15 mouse cellular contexts compared by ENCODE assay signal in genomic region chr1:174536742-174537453, GRCm38 (mm10). TPM values are rescaled to one million over a fixed set of nuclear protein-coding genes. Genes with fewer than 3 reads are reported as not detected.
DNase-seq lines count a peak whose midpoint lies in the region; ATAC-seq and TF ChIP-seq lines count a peak whose summit lies in the region.
"Had no signal": no experiment of that assay in that cellular context is flagged by ENCODE, and none has a peak within 500 bp of the region (broad histone marks: within the 10 kb centered on the region; RNA-seq: fewer than 3 reads in every experiment).

No protein-coding gene starts in this region.

- H3K4me2 ChIP-seq in kidney, embryonic 14.5 days (replicated peaks; ENCODE audit: low read depth, low read length): no peak overlapping the region
- H3K4me2 ChIP-seq in embryonic facial prominence, embryonic 14.5 days (ENCODE audit: low read depth, low read length): no peak overlapping the region
- H3K4me2 ChIP-seq in hindbrain, embryonic 12.5 days (replicated peaks): peak overlapping the region; percentile 16; the same call in 1 of the 2 replicates
- no peak overlapping the region for H3K4me2 ChIP-seq in midbrain, postnatal 0 days (ENCODE audit: low read depth, low read length, poor library complexity, severe bottlenecking)
- H3K4me2 ChIP-seq: liver, embryonic 15.5 days had no signal

- H3K27me3 ChIP-seq in kidney, embryonic 14.5 days (ENCODE audit: control insufficient read depth, insufficient read depth, low read length): no peaks in the 10 kb centered on the region
- H3K27me3 ChIP-seq in embryonic facial prominence, embryonic 14.5 days (replicated peaks; ENCODE audit: control insufficient read depth, insufficient read depth, low read length): no peaks in the 10 kb centered on the region
- H3K27me3 ChIP-seq in hindbrain, embryonic 12.5 days: no peaks in the 10 kb centered on the region
- no peaks in the 10 kb centered on the region for H3K27me3 ChIP-seq in midbrain, postnatal 0 days (ENCODE audit: insufficient read depth, low read length)
- H3K27me3 ChIP-seq: liver, embryonic 15.5 days had no signal

- no peak for TF ChIP-seq CTCF in midbrain, postnatal 0 days (IDR thresholded peaks at IDR 0.05)

- no peaks in the 10 kb centered on the region for H3K36me3 ChIP-seq in kidney, embryonic 14.5 days (ENCODE audit: control insufficient read depth, insufficient read depth, low read length)
- no peaks in the 10 kb centered on the region for H3K36me3 ChIP-seq in embryonic facial prominence, embryonic 14.5 days (ENCODE audit: control insufficient read depth, insufficient read depth, low read length)
- H3K36me3 ChIP-seq in hindbrain, embryonic 12.5 days: no peaks in the 10 kb centered on the region
- H3K36me3 ChIP-seq in midbrain, postnatal 0 days (ENCODE audit: insufficient read depth, low read length): no peaks in the 10 kb centered on the region
- H3K36me3 ChIP-seq: liver, embryonic 15.5 days had no signal

- no peak overlapping the region for H3K27ac ChIP-seq in kidney, embryonic 14.5 days (ENCODE audit: low read depth, low read length)
- no peak overlapping the region for H3K27ac ChIP-seq in embryonic facial prominence, embryonic 14.5 days (replicated peaks; ENCODE audit: low read depth, low read length)
- 0 out of 2 replicates have a peak overlapping the region, but pooled peaks have one; percentile 53 for H3K27ac ChIP-seq in hindbrain, embryonic 12.5 days
- peak overlapping the region; percentile 43; the same call in 1 of the 2 replicates for H3K27ac ChIP-seq in midbrain, postnatal 0 days (ENCODE audit: low read depth, low read length)
- H3K27ac ChIP-seq: liver, embryonic 15.5 days had no signal

- no peaks in the 10 kb centered on the region for H3K4me1 ChIP-seq in kidney, embryonic 14.5 days (ENCODE audit: control insufficient read depth, insufficient read depth, low read length)
- 0 out of 2 replicates have a peak, but pooled peaks cover 4% of the 10 kb centered on the region for H3K4me1 ChIP-seq in embryonic facial prominence, embryonic 14.5 days (ENCODE audit: control insufficient read depth, insufficient read depth, low read length)
- peaks cover 10% of the 10 kb centered on the region for H3K4me1 ChIP-seq in hindbrain, embryonic 12.5 days
- no peaks in the 10 kb centered on the region for H3K4me1 ChIP-seq in midbrain, postnatal 0 days (ENCODE audit: insufficient read depth, low read length)
- H3K4me1 ChIP-seq: liver, embryonic 15.5 days had no signal

- H3K4me3 ChIP-seq in kidney, embryonic 14.5 days (ENCODE audit: low read length): no peak overlapping the region
- H3K4me3 ChIP-seq in embryonic facial prominence, embryonic 14.5 days (ENCODE audit: low read depth, low read length): no peak overlapping the region
- H3K4me3 ChIP-seq in hindbrain, embryonic 12.5 days: no peak overlapping the region
- H3K4me3 ChIP-seq in midbrain, postnatal 0 days (ENCODE audit: low read depth, low read length): no peak overlapping the region
- H3K4me3 ChIP-seq: liver, embryonic 15.5 days had no signal

- 34% methylated on average over 11 of the region's 11 CpGs for WGBS in kidney, embryonic 14.5 days
- 44% methylated on average over 11 of the region's 11 CpGs for WGBS in embryonic facial prominence, embryonic 14.5 days
- WGBS in hindbrain, embryonic 12.5 days: 47% methylated on average over 11 of the region's 11 CpGs
- 36% methylated on average over 11 of the region's 11 CpGs for WGBS in midbrain, postnatal 0 days

- H3K9ac ChIP-seq in kidney, embryonic 14.5 days (ENCODE audit: low read depth, low read length): no peak overlapping the region
- H3K9ac ChIP-seq in embryonic facial prominence, embryonic 14.5 days (ENCODE audit: low read depth, low read length): no peak overlapping the region
- H3K9ac ChIP-seq in hindbrain, embryonic 12.5 days: no peak overlapping the region
- no peak overlapping the region for H3K9ac ChIP-seq in midbrain, postnatal 0 days (replicated peaks; ENCODE audit: low read length, poor library complexity, severe bottlenecking)
- H3K9ac ChIP-seq: liver, embryonic 15.5 days had no signal

- H3K9me3 ChIP-seq in kidney, embryonic 14.5 days (ENCODE audit: control insufficient read depth, low read length): no peaks in the 10 kb centered on the region
- no peaks in the 10 kb centered on the region for H3K9me3 ChIP-seq in embryonic facial prominence, embryonic 14.5 days (ENCODE audit: control insufficient read depth, low read length)
- no peaks in the 10 kb centered on the region for H3K9me3 ChIP-seq in hindbrain, embryonic 12.5 days (replicated peaks)
- no peaks in the 10 kb centered on the region for H3K9me3 ChIP-seq in midbrain, postnatal 0 days (ENCODE audit: low read length)
- H3K9me3 ChIP-seq: liver, embryonic 15.5 days had no signal

- intact Hi-C loops in left cerebral cortex, postnatal 25 days (cut with DNase I): no loop called here

- no peak for DNase-seq in kidney, adult 8-10 months
- peak; percentile 35 for DNase-seq in embryonic facial prominence, embryonic 14.5 days (ENCODE audit: low spot score)
- peak; percentile 33 for DNase-seq in midbrain, postnatal 0 days (ENCODE audit: low spot score)
- DNase-seq in retina, postnatal 1 day: no peak
- DNase-seq in left cerebral cortex, postnatal 25 days (ENCODE audit: low spot score in 2 of 2): no peak
- DNase-seq in testis, postnatal 10 days (ENCODE audit: low spot score): no peak
- DNase-seq: adrenal gland, adult 2 months; embryo, embryonic 11 days; left cerebral cortex, postnatal 4 days; lung, postnatal 4 days; right cerebral cortex, postnatal 14 days; thymus, postnatal 36 days had no signal

- peak; percentile 55; the same call in 1 of the 2 replicates for ATAC-seq in kidney, embryonic 14.5 days (ENCODE audit: low FRiP score, low TSS enrichment)
- ATAC-seq in embryonic facial prominence, embryonic 14.5 days (ENCODE audit: low read depth): peak; percentile 84; the same call in 1 of the 2 replicates
- peak; percentile 76 for ATAC-seq in hindbrain, embryonic 12.5 days (ENCODE audit: low FRiP score)
- ATAC-seq in midbrain, postnatal 0 days (ENCODE audit: low FRiP score): no peak

RNA-seq across cellular contexts. Expression of gene Fmn2, which starts 35.3 kb away (rescaled TPM):
- 0.93 and 1.6 TPM in 2 replicates for polyA plus RNA-seq in kidney, embryonic 14.5 days (2014; fragmentation: Nextera tagmentation; extraction: Ambion mirVana)
- 1.3 and 1.5 TPM in 2 replicates for polyA plus RNA-seq in embryonic facial prominence, embryonic 14.5 days (2014; fragmentation: Nextera tagmentation; extraction: Ambion mirVana)
- polyA plus RNA-seq in hindbrain, embryonic 12.5 days (2016; fragmentation: Nextera tagmentation; extraction: Ambion mirVana): 7.2 and 8.4 TPM in 2 replicates
- 19.9 and 25.3 TPM in 2 replicates for total RNA-seq in midbrain, postnatal 0 days (2014; rRNA removed)
- 6.0 and 8.2 TPM in 2 replicates for polyA plus RNA-seq in midbrain, postnatal 0 days (2015; fragmentation: Nextera tagmentation; extraction: Ambion mirVana)
- 10 to 100 TPM; 65.1 to 67.9 TPM for total RNA-seq in left cerebral cortex, postnatal 25 days (2021)
- polyA plus RNA-seq: liver, embryonic 15.5 days had no signal

Comparison
In these comparisons a context has a peak if more than half of its experiments do, and no peak if none do; other contexts are left out.
1. H3K27ac ChIP-seq: peak in hindbrain, embryonic 12.5 days (single experiment) and midbrain, postnatal 0 days (single experiment); none in kidney, embryonic 14.5 days (single experiment) and embryonic facial prominence, embryonic 14.5 days (single experiment).
2. DNase-seq: peak in embryonic facial prominence, embryonic 14.5 days (single experiment) and midbrain, postnatal 0 days (single experiment); none in kidney, adult 8-10 months (0 of 2), retina, postnatal 1 day (single experiment), left cerebral cortex, postnatal 25 days (0 of 2) and testis, postnatal 10 days (single experiment).